Mouse (Mus musculus) right cerebral cortex, postnatal 4 days (tissue): ENCODE measurements at regions not wholly inside any gene's neighbourhood (a gene's known extent, or its start where the extent isn't known, plus 50 kb on each side); places are given as distances from the start of the nearest gene placed in this dataset.
A peak's percentile ranks its signal among the peaks of the same experiment; 100 is the strongest.
"Not testable (repeated sequence)": the region's sequence is repeated elsewhere in the genome, so short reads cannot be mapped to it uniquely, and the experiment has no call there.

Experiments
- DNase-seq: peaks from one replicate; pipeline ENCODE4 v3.0.0-alpha.2; 2022

- no peak for DNase-seq
These were observed 191.7 kb downstream of the Tprg start for GRCm38 (mm10) chr16:25478300-25478699.

GRCm38 (mm10) chr16:25483831-25484254, 197.2 kb downstream of the Tprg start:
- no peak for DNase-seq

GRCm38 (mm10) chr16:25485007-25485406, 198.4 kb downstream of the Tprg start:
- DNase-seq, result no peak

- DNase-seq, result no peak
These were observed 197.0 kb upstream of the Trp63 start for GRCm38 (mm10) chr16:25486477-25487094.

- DNase-seq, result no peak
These were observed 192.7 kb upstream of the Trp63 start for GRCm38 (mm10) chr16:25490847-25491246.

- DNase-seq, result no peak
These were observed 189.4 kb upstream of the Trp63 start for GRCm38 (mm10) chr16:25494153-25494552.

- DNase-seq, result no peak
These were observed 187.9 kb upstream of the Trp63 start for GRCm38 (mm10) chr16:25495586-25496196.

- DNase-seq, result no peak
These were observed 178.7 kb upstream of the Trp63 start for GRCm38 (mm10) chr16:25504829-25505228.

- DNase-seq, result no peak
These were observed 166.3 kb upstream of the Trp63 start for GRCm38 (mm10) chr16:25517114-25517868.

- DNase-seq, result not testable (repeated sequence)
These were observed 160.4 kb upstream of the Trp63 start for GRCm38 (mm10) chr16:25523141-25523540.

- DNase-seq, result no peak
These were observed 159.9 kb upstream of the Trp63 start for GRCm38 (mm10) chr16:25523621-25524020.

- DNase-seq, result no peak
These were observed 155.7 kb upstream of the Trp63 start for GRCm38 (mm10) chr16:25527850-25528249.

- no peak for DNase-seq
These were observed 155.2 kb upstream of the Trp63 start for GRCm38 (mm10) chr16:25528313-25528712.

GRCm38 (mm10) chr16:25529681-25530080, 153.9 kb upstream of the Trp63 start:
- no peak for DNase-seq

- DNase-seq, result no peak
These were observed 151.7 kb upstream of the Trp63 start for GRCm38 (mm10) chr16:25531761-25532336.

- DNase-seq, result no peak
These were observed 150.9 kb upstream of the Trp63 start for GRCm38 (mm10) chr16:25532519-25533205.

- peak; percentile 22 for DNase-seq
These were observed 150.4 kb upstream of the Trp63 start for GRCm38 (mm10) chr16:25533206-25533580.

GRCm38 (mm10) chr16:25536550-25536949, 147.0 kb upstream of the Trp63 start:
- DNase-seq, result no peak

- DNase-seq, result no peak
These were observed 133.9 kb upstream of the Trp63 start for GRCm38 (mm10) chr16:25549542-25550110.

- DNase-seq, result no peak
These were observed 126.4 kb upstream of the Trp63 start for GRCm38 (mm10) chr16:25557181-25557580.

GRCm38 (mm10) chr16:25580216-25580615, 103.3 kb upstream of the Trp63 start:
- no peak for DNase-seq

- DNase-seq, result no peak
These were observed 99.1 kb upstream of the Trp63 start for GRCm38 (mm10) chr16:25584337-25585069.
